Mouse (Mus musculus) spleen, adult 2 months (tissue): Measurements from ENCODE around the gene Lmf2.

Experiments
- CTCF ChIP-seq: fragments of 200-500 bp; IDR thresholded peaks from 2 replicates; pipeline ENCODE4 v1.5.1; 2011; ENCODE audit warnings: mild to moderate bottlenecking, inconsistent platforms; ENCODE audit not compliant: insufficient read depth, insufficient read length, insufficient replicate concordance; ENCODE audit errors: extremely low read depth
- POLR2A ChIP-seq: fragments of 200-500 bp; IDR thresholded peaks from 2 replicates; pipeline ENCODE4 v1.6.1; 2011; ENCODE audit warnings: low read depth, low read length, inconsistent platforms

GRCm38 (mm10) chr15:89336422-89336821, 19.0 kb downstream of the Lmf2 start:
- no peak for TF ChIP-seq CTCF
- no peak for TF ChIP-seq POLR2A
